Mouse (Mus musculus) limb, embryonic 11.5 days (tissue): ENCODE results near the gene Slc26a10. TPM values are rescaled to one million over a fixed set of nuclear protein-coding genes. Genes with fewer than 3 reads are reported as not detected.

Source experiments
- ATAC-seq: fragments of 200-750 bp; cut with Nextera tagmentation; 2 replicates; pipeline ENCODE4 v1.8.0; 2017; ENCODE audit warnings: low read depth; ENCODE audit not compliant: insufficient number of reproducible peaks, low FRiP score, low TSS enrichment
- DNase-seq: peaks from one replicate; pipeline ENCODE4 v3.0.0-alpha.2; 2015; ENCODE audit warnings: low spot score
- H3K27ac ChIP-seq: fragments of 300-500 bp; sonication (generic); replicated peaks from 2 replicates; pipeline ENCODE4 v1.5.1; 2014; ENCODE audit warnings: low read depth, mild to moderate bottlenecking, low read length
- H3K27me3 ChIP-seq: fragments of 300-500 bp; sonication (generic); 2 replicates; pipeline ENCODE4 v1.6.1; 2014; ENCODE audit warnings: mild to moderate bottlenecking, low read length, mixed read lengths; ENCODE audit not compliant: control insufficient read depth, insufficient read depth
- H3K36me3 ChIP-seq: fragments of 300-500 bp; sonication (generic); 2 replicates; pipeline ENCODE4 v1.6.1; 2014; ENCODE audit warnings: mild to moderate bottlenecking, low read length, moderate library complexity, mixed read lengths; ENCODE audit not compliant: control insufficient read depth, insufficient read depth
- H3K4me1 ChIP-seq: fragments of 300-500 bp; sonication (generic); 2 replicates; pipeline ENCODE4 v1.6.1; 2014; ENCODE audit warnings: low read length, mixed read lengths; ENCODE audit not compliant: control insufficient read depth, insufficient read depth
- H3K4me2 ChIP-seq: fragments of 300-500 bp; sonication (generic); 2 replicates; pipeline ENCODE4 v1.6.1; 2014; ENCODE audit warnings: low read depth, mild to moderate bottlenecking, moderate library complexity; ENCODE audit not compliant: severe bottlenecking
- H3K4me3 ChIP-seq: fragments of 300-500 bp; sonication (generic); 2 replicates; pipeline ENCODE4 v1.5.1; 2014; ENCODE audit warnings: low read depth, low read length
- H3K9ac ChIP-seq: fragments of 300-500 bp; sonication (generic); 2 replicates; pipeline ENCODE4 v1.6.1; 2014; ENCODE audit warnings: mild to moderate bottlenecking, low read length
- H3K9me3 ChIP-seq: fragments of 300-500 bp; sonication (generic); 2 replicates; pipeline ENCODE4 v1.6.1; 2016; ENCODE audit warnings: low read length; ENCODE audit not compliant: control insufficient read depth
- whole genome bisulfite sequencing: fragments of 180-500 bp; shearing (Covaris S2); extraction: QIAGEN DNeasy Blood & Tissue Kit; methylation state at CpG from one replicate; pipeline ENCODE4 v1.1.7; 2014; 5-methylcytosine and 5-hydroxymethylcytosine counted together
- polyA plus RNA-seq: library from polyadenylated mRNA; unstranded; fragments of >200 nt; fragmentation: Nextera tagmentation; extraction: Ambion mirVana; gene quantifications from 2 replicates; pipeline ENCODE4 v1.2.1, GENCODE M21; 2014

The Slc26a10 gene
- polyA plus RNA-seq, 1 experiment from 2014 or later = 2.7 TPM

- Histone ChIP-seq H3K4me1 (no peaks in the 10 kb centered on the region), H3K36me3 (peaks cover 13% of the 10 kb centered on the region), H3K9me3 (no peaks in the 10 kb centered on the region), H3K27ac (no peak overlapping the region), H3K4me3 (no peak overlapping the region), H3K9ac (no peak overlapping the region), H3K27me3 (no peaks in the 10 kb centered on the region), H3K4me2 (no peak overlapping the region)
- ATAC-seq = no peak
- WGBS = 94% methylated on average over 10 of the region's 10 CpGs
- DNase-seq = no peak
These were observed 24.9 kb upstream of the Slc26a10 start for GRCm38 (mm10) chr10:127205373-127205772.

GRCm38 (mm10) chr10:127204589-127204988 lies 24.1 kb upstream of the Slc26a10 start:
- H3K4me2 ChIP-seq = no peak overlapping the region
- H3K27ac ChIP-seq = no peak overlapping the region
- no peak overlapping the region for H3K4me3 ChIP-seq
- no peak for ATAC-seq
- DNase-seq = no peak
- H3K9ac ChIP-seq = no peak overlapping the region
- peaks cover 16% of the 10 kb centered on the region for H3K36me3 ChIP-seq
- H3K9me3 ChIP-seq = no peaks in the 10 kb centered on the region
- H3K4me1 ChIP-seq = no peaks in the 10 kb centered on the region
- WGBS = 92% methylated on average over 5 of the region's 5 CpGs
- H3K27me3 ChIP-seq = no peaks in the 10 kb centered on the region

GRCm38 (mm10) chr10:127203106-127203505 lies 22.7 kb upstream of the Slc26a10 start:
- no peaks in the 10 kb centered on the region for H3K27me3 ChIP-seq
- no peak overlapping the region for H3K9ac ChIP-seq
- H3K4me1 ChIP-seq = no peaks in the 10 kb centered on the region
- H3K27ac ChIP-seq = no peak overlapping the region
- 86% methylated on average over 3 of the region's 3 CpGs for WGBS
- no peak overlapping the region for H3K4me2 ChIP-seq
- H3K36me3 ChIP-seq = peaks cover 23% of the 10 kb centered on the region
- ATAC-seq (no peak), DNase-seq (no peak)
- H3K9me3 ChIP-seq = no peaks in the 10 kb centered on the region
- H3K4me3 ChIP-seq = no peak overlapping the region

- H3K36me3 ChIP-seq = peaks cover 23% of the 10 kb centered on the region
These were observed 19.8 kb upstream of the Slc26a10 start for GRCm38 (mm10) chr10:127200279-127200678.

GRCm38 (mm10) chr10:127199474-127199873 lies 19.0 kb upstream of the Slc26a10 start:
- 83% methylated on average over 11 of the region's 11 CpGs for WGBS

More at GRCm38 (mm10) chr10:127200279-127200678, 19.8 kb upstream of the Slc26a10 start:
- Histone ChIP-seq H3K4me1 (peaks cover 6% of the 10 kb centered on the region), H3K27me3 (no peaks in the 10 kb centered on the region), H3K9ac (no peak overlapping the region), H3K9me3 (no peaks in the 10 kb centered on the region), H3K27ac (no peak overlapping the region), H3K4me2 (no peak overlapping the region), H3K4me3 (no peak overlapping the region)
- ATAC-seq (no peak), DNase-seq (no peak)
- 87% methylated on average over 8 of the region's 8 CpGs for WGBS

GRCm38 (mm10) chr10:127199068-127199467 lies 18.6 kb upstream of the Slc26a10 start:
- peaks cover 13% of the 10 kb centered on the region for H3K4me1 ChIP-seq
- no peak overlapping the region for H3K9ac ChIP-seq
- ATAC-seq (no peak), DNase-seq (no peak)
- H3K9me3 ChIP-seq = no peaks in the 10 kb centered on the region
- H3K4me3 ChIP-seq = no peak overlapping the region
- 74% methylated on average over 5 of the region's 5 CpGs for WGBS
- H3K27me3 ChIP-seq = no peaks in the 10 kb centered on the region
- H3K4me2 ChIP-seq = no peak overlapping the region
- peaks cover 23% of the 10 kb centered on the region for H3K36me3 ChIP-seq
- H3K27ac ChIP-seq = no peak overlapping the region

More at GRCm38 (mm10) chr10:127199474-127199873, 19.0 kb upstream of the Slc26a10 start:
- no peak for ATAC-seq
- H3K36me3 ChIP-seq = peaks cover 23% of the 10 kb centered on the region
- DNase-seq = no peak
- H3K4me1 ChIP-seq = peaks cover 10% of the 10 kb centered on the region
- H3K27me3 ChIP-seq = no peaks in the 10 kb centered on the region
- no peak overlapping the region for H3K27ac ChIP-seq
- no peak overlapping the region for H3K4me3 ChIP-seq
- no peak overlapping the region for H3K9ac ChIP-seq
- H3K9me3 ChIP-seq = no peaks in the 10 kb centered on the region
- H3K4me2 ChIP-seq = no peak overlapping the region

GRCm38 (mm10) chr10:127198492-127198891 lies 18.0 kb upstream of the Slc26a10 start:
- DNase-seq (no peak), ATAC-seq (no peak)
- Histone ChIP-seq H3K27me3 (no peaks in the 10 kb centered on the region), H3K9ac (no peak overlapping the region), H3K27ac (no peak overlapping the region), H3K4me1 (peaks cover 13% of the 10 kb centered on the region), H3K4me2 (no peak overlapping the region), H3K4me3 (no peak overlapping the region), H3K9me3 (no peaks in the 10 kb centered on the region), H3K36me3 (peaks cover 20% of the 10 kb centered on the region; the same call in 1 of the 2 replicates)
- WGBS = 70% methylated on average over 2 of the region's 2 CpGs

- DNase-seq = no peak
- Histone ChIP-seq H3K4me1 (peaks cover 13% of the 10 kb centered on the region), H3K36me3 (peaks cover 23% of the 10 kb centered on the region; the same call in 1 of the 2 replicates), H3K4me2 (no peak overlapping the region), H3K27me3 (no peaks in the 10 kb centered on the region), H3K4me3 (no peak overlapping the region), H3K9ac (no peak overlapping the region), H3K27ac (no peak overlapping the region), H3K9me3 (no peaks in the 10 kb centered on the region)
- 91% methylated on average over 11 of the region's 11 CpGs for WGBS
- ATAC-seq = no peak
These were observed 17.2 kb upstream of the Slc26a10 start for GRCm38 (mm10) chr10:127197505-127198110.

- no peak for ATAC-seq
- Histone ChIP-seq H3K27me3 (no peaks in the 10 kb centered on the region), H3K4me3 (no peak overlapping the region), H3K4me1 (peaks cover 13% of the 10 kb centered on the region), H3K9me3 (no peaks in the 10 kb centered on the region), H3K36me3 (peaks cover 21% of the 10 kb centered on the region; the same call in 1 of the 2 replicates), H3K27ac (no peak overlapping the region), H3K4me2 (no peak overlapping the region), H3K9ac (no peak overlapping the region)
- DNase-seq = no peak
- 92% methylated on average over 8 of the region's 8 CpGs for WGBS
These were observed 16.7 kb upstream of the Slc26a10 start for GRCm38 (mm10) chr10:127197104-127197503.
